Mouse (Mus musculus) CH12.LX (cell line): ENCODE data around the gene Grin2a.

Experiments
- BHLHE40 ChIP-seq: IDR thresholded peaks from 2 replicates; pipeline ENCODE4 v1.6.1; 2011; ENCODE audit warnings: mild to moderate bottlenecking, low read depth, low read length, improper control_type of control experiment
- CHD2 ChIP-seq: IDR thresholded peaks from 2 replicates; pipeline ENCODE4 v1.6.1; 2011; ENCODE audit warnings: low read length, improper control_type of control experiment
- CTCF ChIP-seq, 2 experiments: IDR thresholded peaks in 1 of 2; conservative IDR thresholded peaks in 1 of 2; 2 replicates each; pipeline ENCODE4 v1.5.1; 2011 to 2012; ENCODE audit warnings: low read depth in 2 of 2, low read length in 2 of 2, improper control_type of control experiment in 1 of 2, inconsistent platforms in 1 of 2, mild to moderate bottlenecking in 1 of 2, moderate library complexity in 1 of 2
- GABPA ChIP-seq: IDR thresholded peaks from 2 replicates; pipeline ENCODE4 v1.6.1; 2012; ENCODE audit warnings: low read depth, low read length, improper control_type of control experiment, inconsistent platforms; ENCODE audit not compliant: insufficient replicate concordance
- MAX ChIP-seq: IDR thresholded peaks from 2 replicates; pipeline ENCODE4 v1.6.1; 2011; ENCODE audit warnings: low read length, improper control_type of control experiment
- MAZ ChIP-seq: IDR thresholded peaks from 2 replicates; pipeline ENCODE4 v1.6.1; 2012; ENCODE audit warnings: low read depth, mild to moderate bottlenecking, inconsistent platforms, low read length, improper control_type of control experiment, moderate library complexity
- PAX5 ChIP-seq: IDR thresholded peaks from 2 replicates; pipeline ENCODE4 v1.6.1; 2012; ENCODE audit warnings: low read length, inconsistent platforms, mixed read lengths
- POLR2A ChIP-seq: IDR thresholded peaks from 2 replicates; pipeline ENCODE4 v1.6.1; 2011; ENCODE audit warnings: low read depth, mild to moderate bottlenecking, improper control_type of control experiment, low read length
- POLR2AphosphoS2 ChIP-seq: IDR thresholded peaks from 2 replicates; pipeline ENCODE4 v1.6.1; 2011; ENCODE audit warnings: low read depth, low read length, improper control_type of control experiment
- RCOR1 ChIP-seq: conservative IDR thresholded peaks from 2 replicates; pipeline ENCODE4 v1.6.1; 2012; ENCODE audit warnings: low read depth, mild to moderate bottlenecking, inconsistent platforms, low read length, improper control_type of control experiment
- ZMIZ1 ChIP-seq: IDR thresholded peaks from 2 replicates; pipeline ENCODE4 v1.6.1; 2012; ENCODE audit warnings: low read depth, mild to moderate bottlenecking, inconsistent platforms, low read length, improper control_type of control experiment

GRCm38 (mm10) chr16:9760347-9760746, 235.0 kb downstream of the Grin2a start:
- TF ChIP-seq BHLHE40 (no peak), CTCF (conservative IDR thresholded peaks at IDR 0.05 in 1 of 2, IDR thresholded peaks at IDR 0.05 in 1 of 2; ENCODE audit: low read depth in 2 of 2, low read length in 2 of 2) (no peak), RCOR1 (no peak), MAX (no peak), POLR2A (no peak), CHD2 (no peak), MAZ (no peak), PAX5 (no peak), GABPA (no peak), POLR2AphosphoS2 (no peak), ZMIZ1 (no peak)
